11 mouse cellular contexts compared by ENCODE assay signal in genomic region chr14:55713729-55714122, GRCm38 (mm10). TPM values are rescaled to one million over a fixed set of nuclear protein-coding genes. Genes with fewer than 3 reads are reported as not detected.
DNase-seq lines count a peak whose midpoint lies in the region; ATAC-seq and TF ChIP-seq lines count a peak whose summit lies in the region.
"Had no signal": no experiment of that assay in that cellular context is flagged by ENCODE, and none has a peak within 500 bp of the region (broad histone marks: within the 10 kb centered on the region; RNA-seq: fewer than 3 reads in every experiment).

TSS of gene Tgm1 (minus strand) at chr14:55713926.

- peaks cover 27% of the 10 kb centered on the region for H3K36me3 ChIP-seq in forebrain, embryonic 10.5 days (replicated peaks)
- H3K36me3 ChIP-seq in forebrain, embryonic 16.5 days (ENCODE audit: control insufficient read depth, insufficient read depth): peaks cover 2% of the 10 kb centered on the region; the same call in 1 of the 2 replicates
- H3K36me3 ChIP-seq in kidney, postnatal 0 days (ENCODE audit: insufficient read depth, low read length): peaks cover 25% of the 10 kb centered on the region; the same call in 1 of the 2 replicates
- peaks cover 22% of the 10 kb centered on the region for H3K36me3 ChIP-seq in liver, embryonic 13.5 days

- H3K9ac ChIP-seq in forebrain, embryonic 16.5 days (replicated peaks; ENCODE audit: low read depth, low read length): no peak within 1 kb of the TSS
- peak within 1 kb of the TSS; percentile 29; the same call in 1 of the 2 replicates for H3K9ac ChIP-seq in kidney, postnatal 0 days (ENCODE audit: low read depth, low read length)
- H3K9ac ChIP-seq in liver, embryonic 13.5 days: peak within 1 kb of the TSS; percentile 49; the same call in 1 of the 2 replicates

- 0 out of 2 replicates have a peak within 1 kb of the TSS, but pooled peaks have one; percentile 15 for H3K27ac ChIP-seq in forebrain, embryonic 10.5 days
- no peak within 1 kb of the TSS for H3K27ac ChIP-seq in forebrain, embryonic 16.5 days (ENCODE audit: low read length)
- peak within 1 kb of the TSS; percentile 52 for H3K27ac ChIP-seq in kidney, postnatal 0 days
- H3K27ac ChIP-seq in brown adipose tissue, adult 24 weeks (replicated peaks; ENCODE audit: low read depth, low read length): no peak within 1 kb of the TSS
- no peak within 1 kb of the TSS for H3K27ac ChIP-seq in liver, embryonic 13.5 days
- H3K27ac ChIP-seq: macrophage had no signal

- peak within 1 kb of the TSS; percentile 37 for H3K4me3 ChIP-seq in forebrain, embryonic 10.5 days
- H3K4me3 ChIP-seq in forebrain, embryonic 16.5 days (replicated peaks; ENCODE audit: low read length): no peak within 1 kb of the TSS
- H3K4me3 ChIP-seq in kidney, postnatal 0 days (replicated peaks; ENCODE audit: low read depth, low read length): peak within 1 kb of the TSS; percentile 8; the same call in 1 of the 2 replicates
- H3K4me3 ChIP-seq in brown adipose tissue, adult 24 weeks (ENCODE audit: insufficient read depth, low read depth, low read length): peak within 1 kb of the TSS; percentile 36
- H3K4me3 ChIP-seq in liver, embryonic 13.5 days (replicated peaks): peak within 1 kb of the TSS; percentile 42

- H3K9me3 ChIP-seq in forebrain, embryonic 10.5 days: no peaks in the 10 kb centered on the region
- no peaks in the 10 kb centered on the region for H3K9me3 ChIP-seq in forebrain, embryonic 16.5 days (ENCODE audit: control insufficient read depth, low read length)
- H3K9me3 ChIP-seq in kidney, postnatal 0 days (replicated peaks; ENCODE audit: low read length): no peaks in the 10 kb centered on the region
- H3K9me3 ChIP-seq in liver, embryonic 13.5 days (replicated peaks): no peaks in the 10 kb centered on the region

- no peak for ATAC-seq in forebrain, embryonic 16.5 days
- ATAC-seq in kidney, postnatal 0 days (replicated peaks; ENCODE audit: low FRiP score, low read depth): no peak
- ATAC-seq in liver, embryonic 13.5 days (ENCODE audit: low read depth): no peak

- H3K4me2 ChIP-seq in forebrain, embryonic 16.5 days (ENCODE audit: low read length): no peak within 1 kb of the TSS
- peak within 1 kb of the TSS; percentile 55 for H3K4me2 ChIP-seq in kidney, postnatal 0 days (ENCODE audit: low read length)
- H3K4me2 ChIP-seq in liver, embryonic 13.5 days: peak within 1 kb of the TSS; percentile 68

- peaks cover 18% of the 10 kb centered on the region for H3K4me1 ChIP-seq in forebrain, embryonic 10.5 days
- no peaks in the 10 kb centered on the region for H3K4me1 ChIP-seq in forebrain, embryonic 16.5 days (replicated peaks; ENCODE audit: control insufficient read depth, insufficient read depth, low read length)
- 0 out of 2 replicates have a peak, but pooled peaks cover 6% of the 10 kb centered on the region for H3K4me1 ChIP-seq in kidney, postnatal 0 days (replicated peaks; ENCODE audit: insufficient read depth, low read length)
- H3K4me1 ChIP-seq in brown adipose tissue, adult 24 weeks (ENCODE audit: control insufficient read depth, insufficient read depth, insufficient read length, low read length): no peaks in the 10 kb centered on the region
- peaks cover 39% of the 10 kb centered on the region for H3K4me1 ChIP-seq in liver, embryonic 13.5 days (replicated peaks)

- 26% methylated on average over 4 of the region's 4 CpGs for WGBS in forebrain, embryonic 10.5 days
- 30% methylated on average over 4 of the region's 4 CpGs for WGBS in forebrain, embryonic 16.5 days
- WGBS in kidney, postnatal 0 days: 25% methylated on average over 4 of the region's 4 CpGs
- 23% methylated on average over 4 of the region's 4 CpGs for WGBS in liver, embryonic 13.5 days (ENCODE audit: insufficient replicate concordance)

- DNase-seq in forebrain, embryonic 10.5 days (ENCODE audit: extremely low spot score, low spot score): no peak
- no peak for DNase-seq in kidney, postnatal 0 days (ENCODE audit: low spot score)
- DNase-seq in kidney, adult 9 months: no peak
- no peak for DNase-seq in liver, embryonic 13.5 days
- DNase-seq in B cell, adult 2 months: no peak
- no peak for DNase-seq in MN1 (ENCODE audit: low spot score)
- DNase-seq: cerebellum, adult 2 months; thymus, postnatal 25 days had no signal

- peaks cover 35% of the 10 kb centered on the region for H3K27me3 ChIP-seq in forebrain, embryonic 10.5 days (ENCODE audit: poor library complexity, severe bottlenecking)
- H3K27me3 ChIP-seq in forebrain, embryonic 16.5 days (replicated peaks; ENCODE audit: control insufficient read depth, insufficient read depth, low read length): peaks cover 2% of the 10 kb centered on the region; the same call in 1 of the 2 replicates
- 0 out of 2 replicates have a peak, but pooled peaks cover 7% of the 10 kb centered on the region for H3K27me3 ChIP-seq in kidney, postnatal 0 days (ENCODE audit: insufficient read depth, low read length)
- peaks cover 11% of the 10 kb centered on the region for H3K27me3 ChIP-seq in liver, embryonic 13.5 days

- no peak for TF ChIP-seq CTCF in kidney, postnatal 0 days (IDR thresholded peaks at IDR 0.05; ENCODE audit: low read depth)

RNA-seq across cellular contexts. Expression of gene Tgm1, which starts in this region (rescaled TPM):
- 0.26 and 0.44 TPM in 2 replicates for polyA plus RNA-seq in forebrain, embryonic 10.5 days (2016; fragmentation: Nextera tagmentation; extraction: Ambion mirVana)
- 0.26 and 0.28 TPM in 2 replicates for polyA plus RNA-seq in forebrain, embryonic 16.5 days (2015; fragmentation: Nextera tagmentation; extraction: Ambion mirVana)
- polyA plus RNA-seq in kidney, postnatal 0 days (2015; fragmentation: Nextera tagmentation; extraction: Ambion mirVana): 5.9 and 7.6 TPM in 2 replicates
- not detected in 2 replicates for polyA plus RNA-seq in brown adipose tissue, adult 24 weeks (2012; ENCODE audit: insufficient read depth, insufficient read length, missing spikeins)
- polyA plus RNA-seq in liver, embryonic 13.5 days (2015; fragmentation: Nextera tagmentation; extraction: Ambion mirVana): 1.5 and 2.0 TPM in 2 replicates

Comparison
In these comparisons a context has a peak if more than half of its experiments do, and no peak if none do; other contexts are left out.
1. H3K27ac ChIP-seq: peak in forebrain, embryonic 10.5 days (single experiment) and kidney, postnatal 0 days (single experiment); none in forebrain, embryonic 16.5 days (single experiment), brown adipose tissue, adult 24 weeks (single experiment) and liver, embryonic 13.5 days (single experiment).